Mouse (Mus musculus) hindbrain, postnatal 0 days (tissue): Measurements from ENCODE around the gene Tmem63a. TPM values are rescaled to one million over a fixed set of nuclear protein-coding genes. Genes with fewer than 3 reads are reported as not detected.

Experiments used
- ATAC-seq: fragments of 200-750 bp; cut with Nextera tagmentation; 2 replicates; pipeline ENCODE4 v1.8.0; 2017; ENCODE audit warnings: mild to moderate bottlenecking, moderate TSS enrichment, moderate library complexity
- DNase-seq: peaks from one replicate; pipeline ENCODE4 v3.0.0-alpha.2; 2015; ENCODE audit warnings: low spot score
- H3K27ac ChIP-seq: fragments of 300-500 bp; sonication (generic); 2 replicates; pipeline ENCODE4 v1.5.1; 2014; ENCODE audit warnings: mild to moderate bottlenecking
- H3K27me3 ChIP-seq: fragments of 300-500 bp; sonication (generic); 2 replicates; pipeline ENCODE4 v1.6.1; 2014; ENCODE audit warnings: low read length, mixed read lengths; ENCODE audit not compliant: insufficient read depth
- H3K36me3 ChIP-seq: fragments of 300-500 bp; sonication (generic); 2 replicates; pipeline ENCODE4 v1.6.1; 2014; ENCODE audit warnings: low read length, mixed read lengths; ENCODE audit not compliant: insufficient read depth
- H3K4me1 ChIP-seq: fragments of 300-500 bp; sonication (generic); 2 replicates; pipeline ENCODE4 v1.6.1; 2014; ENCODE audit warnings: antibody characterized with exemption, low read length, mixed read lengths; ENCODE audit not compliant: insufficient read depth
- H3K4me2 ChIP-seq: fragments of 300-500 bp; sonication (generic); 2 replicates; pipeline ENCODE4 v1.6.1; 2014; ENCODE audit warnings: low read depth, mild to moderate bottlenecking, low read length, moderate library complexity, mixed read lengths
- H3K4me3 ChIP-seq: fragments of 300-500 bp; sonication (generic); 2 replicates; pipeline ENCODE4 v1.5.1; 2014; ENCODE audit warnings: low read length
- H3K9ac ChIP-seq: fragments of 300-500 bp; sonication (generic); replicated peaks from 2 replicates; pipeline ENCODE4 v1.6.1; 2014; ENCODE audit warnings: mild to moderate bottlenecking, low read length, moderate library complexity, mixed read lengths
- H3K9me3 ChIP-seq: fragments of 300-500 bp; sonication (generic); 2 replicates; pipeline ENCODE4 v1.6.1; 2016; ENCODE audit warnings: low read length, mixed read lengths
- CTCF ChIP-seq: IDR thresholded peaks from 2 replicates; pipeline ENCODE4 v1.5.1; 2016; ENCODE audit warnings: antibody characterized with exemption, control low read depth, low read depth
- WGBS: fragments of 180-500 bp; shearing (Covaris S2); extraction: QIAGEN DNeasy Blood & Tissue Kit; methylation state at CpG from one replicate; pipeline ENCODE4 v1.1.7; 2014; 5-methylcytosine and 5-hydroxymethylcytosine counted together
- polyA plus RNA-seq: library from polyadenylated mRNA; unstranded; fragments of >200 nt; fragmentation: Nextera tagmentation; extraction: Ambion mirVana; gene quantifications from 2 replicates; pipeline ENCODE4 v1.2.1, GENCODE M21; 2015
- total RNA-seq: library from RNA; depleted of rRNA; stranded (reverse); fragments of >200 nt; gene quantifications from 2 replicates; pipeline ENCODE4 v1.2.3, GENCODE M21; 2014

The Tmem63a gene
- total and polyA plus RNA-seq, 2 experiments from 2014 or later, result 3.0 to 5.4 TPM

DNA sequence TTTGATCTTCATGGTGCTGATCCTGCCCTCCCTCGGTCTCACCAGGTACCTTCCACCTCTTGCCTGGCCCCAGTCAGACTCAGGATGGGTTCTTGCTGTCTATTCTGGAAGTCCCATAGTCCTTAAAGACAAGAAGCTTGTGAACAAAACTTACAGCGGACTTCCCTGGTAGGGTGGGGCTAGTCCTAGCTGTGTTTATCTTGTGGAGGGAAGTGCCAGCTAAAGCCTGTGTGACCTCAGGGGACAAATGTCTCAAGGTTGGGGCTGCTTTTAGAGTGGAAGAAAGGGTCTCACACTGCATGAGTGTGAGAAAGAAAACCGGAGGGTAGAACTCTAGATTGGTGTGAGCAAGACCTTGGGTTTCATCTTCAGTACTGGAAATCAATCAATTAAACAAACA, 23.6 kb downstream of the Tmem63a start:
- Histone ChIP-seq H3K4me1 (no peaks in the 10 kb centered on the region), H3K9me3 (no peaks in the 10 kb centered on the region), H3K9ac (no peak overlapping the region), H3K27ac (no peak overlapping the region), H3K27me3 (no peaks in the 10 kb centered on the region), H3K4me3 (no peak overlapping the region), H3K36me3 (no peaks in the 10 kb centered on the region), H3K4me2 (no peak overlapping the region)
- TF ChIP-seq CTCF, result no peak
- WGBS, result 94% methylated on average over 3 of the region's 3 CpGs
- no peak for DNase-seq
- no peak for ATAC-seq

GRCm38 (mm10) chr1:180966542-180966941, 24.4 kb downstream of the Tmem63a start:
- Histone ChIP-seq H3K9me3 (no peaks in the 10 kb centered on the region), H3K4me1 (no peaks in the 10 kb centered on the region), H3K4me3 (no peak overlapping the region), H3K36me3 (no peaks in the 10 kb centered on the region), H3K4me2 (no peak overlapping the region), H3K9ac (no peak overlapping the region), H3K27me3 (no peaks in the 10 kb centered on the region), H3K27ac (no peak overlapping the region)
- DNase-seq (no peak), ATAC-seq (no peak; the same call in 1 of the 2 replicates)
- TF ChIP-seq CTCF, result no peak
- 64% methylated on average over 3 of the region's 3 CpGs for WGBS

GRCm38 (mm10) chr1:180967261-180967660, 25.1 kb downstream of the Tmem63a start:
- H3K27ac ChIP-seq, result no peak overlapping the region
- H3K4me2 ChIP-seq, result no peak overlapping the region
- H3K4me3 ChIP-seq, result no peak overlapping the region
- H3K9me3 ChIP-seq, result no peaks in the 10 kb centered on the region
- H3K27me3 ChIP-seq, result no peaks in the 10 kb centered on the region
- H3K9ac ChIP-seq, result no peak overlapping the region
- ATAC-seq (no peak), DNase-seq (no peak)
- no peaks in the 10 kb centered on the region for H3K36me3 ChIP-seq
- 94% methylated on average over 7 of the region's 7 CpGs for WGBS
- TF ChIP-seq CTCF, result no peak
- no peaks in the 10 kb centered on the region for H3K4me1 ChIP-seq

GRCm38 (mm10) chr1:180972941-180973340, 30.8 kb downstream of the Tmem63a start:
- Histone ChIP-seq H3K9me3 (no peaks in the 10 kb centered on the region), H3K4me3 (no peak overlapping the region), H3K27ac (no peak overlapping the region), H3K4me2 (no peak overlapping the region), H3K27me3 (no peaks in the 10 kb centered on the region), H3K9ac (no peak overlapping the region), H3K36me3 (no peaks in the 10 kb centered on the region), H3K4me1 (no peaks in the 10 kb centered on the region)
- ATAC-seq (no peak), DNase-seq (no peak)
- no peak for TF ChIP-seq CTCF
- WGBS, result 59% methylated on average over 9 of the region's 11 CpGs

GRCm38 (mm10) chr1:180974126-180974746, 32.1 kb downstream of the Tmem63a start:
- ATAC-seq (peak; percentile 70; the same call in 1 of the 2 replicates), DNase-seq (peak; percentile 71)
- Histone ChIP-seq H3K4me2 (no peak overlapping the region), H3K4me1 (no peaks in the 10 kb centered on the region), H3K9me3 (no peaks in the 10 kb centered on the region), H3K9ac (no peak overlapping the region), H3K4me3 (no peak overlapping the region), H3K27ac (no peak overlapping the region), H3K27me3 (no peaks in the 10 kb centered on the region), H3K36me3 (no peaks in the 10 kb centered on the region)
- TF ChIP-seq CTCF, result peak; percentile 82
- WGBS, result 62% methylated on average over 14 of the region's 14 CpGs

DNA sequence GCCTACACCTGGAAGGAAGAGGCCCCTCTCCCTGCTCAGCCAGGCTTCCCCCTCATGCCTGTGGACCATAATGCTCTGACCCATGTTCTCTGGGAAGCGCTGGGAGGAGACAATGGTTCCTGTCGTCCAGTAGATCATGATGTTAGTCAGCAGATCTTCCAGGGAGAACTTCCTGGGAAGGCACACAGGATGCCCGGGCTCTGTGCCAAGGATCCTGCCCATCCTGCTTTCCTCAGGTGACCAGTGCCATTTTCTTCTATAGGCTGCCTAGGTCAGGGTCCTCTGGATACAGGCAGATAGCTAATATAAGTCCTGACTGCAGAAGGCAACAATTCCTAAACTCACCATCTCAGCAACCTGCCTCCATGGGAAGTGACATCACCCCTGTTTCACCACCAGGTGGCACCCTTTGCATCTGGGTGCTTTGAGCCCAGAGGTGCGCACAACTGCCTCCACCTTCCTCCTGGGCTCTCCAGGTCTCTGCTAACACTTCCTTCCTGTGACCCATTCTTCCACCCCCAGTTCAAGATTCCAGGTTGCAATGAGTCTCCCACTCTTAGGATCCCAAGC, 34.1 kb downstream of the Tmem63a start:
- WGBS, result 59% methylated on average over 4 of the region's 4 CpGs
- ATAC-seq, result no peak
- peak; percentile 22 for DNase-seq
- Histone ChIP-seq H3K4me3 (no peak overlapping the region), H3K4me2 (no peak overlapping the region), H3K36me3 (no peaks in the 10 kb centered on the region), H3K9me3 (no peaks in the 10 kb centered on the region), H3K27me3 (no peaks in the 10 kb centered on the region), H3K9ac (no peak overlapping the region), H3K27ac (no peak overlapping the region), H3K4me1 (no peaks in the 10 kb centered on the region)
- TF ChIP-seq CTCF, result peak; percentile 70
